Mouse (Mus musculus): ENCODE results near the gene Nrros.

GRCm38 (mm10) chr16:32214156-32214555 lies 48.8 kb upstream of the Nrros start:
- TF ChIP-seq POLR2A (IDR thresholded peaks at IDR 0.05; ENCODE audit: insufficient read depth, low read depth, low read length) = no peak
- no peak for TF ChIP-seq CTCF (IDR thresholded peaks at IDR 0.05)
- no peak for TF ChIP-seq EP300 (IDR thresholded peaks at IDR 0.05; ENCODE audit: insufficient read depth, low read depth, low read length)
